Mouse (Mus musculus) embryonic facial prominence, embryonic 13.5 days (tissue): ENCODE measurements around the gene Galnt18. TPM values are rescaled to one million over a fixed set of nuclear protein-coding genes. Genes with fewer than 3 reads are reported as not detected.
A peak's percentile ranks its signal among the peaks of the same experiment; 100 is the strongest.

Experiments used
- ATAC-seq: fragments of 200-750 bp; cut with Nextera tagmentation; 2 replicates; pipeline ENCODE4 v1.8.0; 2017; ENCODE audit warnings: low read depth; ENCODE audit not compliant: insufficient number of reproducible peaks, insufficient read depth, low FRiP score, low TSS enrichment
- H3K27ac ChIP-seq: fragments of 300-500 bp; sonication (generic); 2 replicates; pipeline ENCODE4 v1.5.1; 2015; ENCODE audit warnings: moderate library complexity, mild to moderate bottlenecking, inconsistent platforms
- H3K27me3 ChIP-seq: fragments of 300-500 bp; sonication (generic); 2 replicates; pipeline ENCODE4 v1.6.1; 2015; ENCODE audit warnings: mild to moderate bottlenecking, inconsistent platforms
- H3K36me3 ChIP-seq: fragments of 300-500 bp; sonication (generic); 2 replicates; pipeline ENCODE4 v1.6.1; 2015; ENCODE audit warnings: mild to moderate bottlenecking, inconsistent platforms
- H3K4me1 ChIP-seq: fragments of 300-500 bp; sonication (generic); 2 replicates; pipeline ENCODE4 v1.6.1; 2015; ENCODE audit warnings: inconsistent platforms
- H3K4me2 ChIP-seq: fragments of 300-500 bp; sonication (generic); 2 replicates; pipeline ENCODE4 v1.6.1; 2015; ENCODE audit warnings: moderate library complexity, mild to moderate bottlenecking, inconsistent platforms
- H3K4me3 ChIP-seq: fragments of 300-500 bp; sonication (generic); 2 replicates; pipeline ENCODE4 v1.5.1; 2015; ENCODE audit warnings: mild to moderate bottlenecking, inconsistent platforms
- H3K9ac ChIP-seq: fragments of 300-500 bp; sonication (generic); 2 replicates; pipeline ENCODE4 v1.6.1; 2015; ENCODE audit warnings: mild to moderate bottlenecking, inconsistent platforms
- H3K9me3 ChIP-seq: fragments of 300-500 bp; sonication (generic); 2 replicates; pipeline ENCODE4 v1.6.1; 2016; ENCODE audit warnings: inconsistent platforms
- WGBS: fragments of 180-500 bp; shearing (Covaris S2); methylation state at CpG from one replicate; pipeline ENCODE4 v1.1.7; 2015; ENCODE audit warnings: mixed read lengths; 5-methylcytosine and 5-hydroxymethylcytosine counted together
- polyA plus RNA-seq: library from polyadenylated mRNA; unstranded; fragments of >200 nt; fragmentation: Nextera tagmentation; extraction: Ambion mirVana; gene quantifications from 2 replicates; pipeline ENCODE4 v1.2.1, GENCODE M21; 2015

Galnt18 gene
- polyA plus RNA-seq, 1 experiment from 2014 or later = 20.2 TPM

- no peak overlapping the region for H3K27ac ChIP-seq
- H3K9me3 ChIP-seq = no peaks in the 10 kb centered on the region
- 89% methylated on average over 8 of the region's 8 CpGs for WGBS
Measured at GRCm38 (mm10) chr7:111730346-111731269, 49.2 kb downstream of the Galnt18 start.

GRCm38 (mm10) chr7:111726928-111727327 is 52.8 kb downstream of the Galnt18 start:
- ATAC-seq = no peak
- WGBS = 43% methylated on average over 2 of the region's 2 CpGs
- no peaks in the 10 kb centered on the region for H3K9me3 ChIP-seq

More at GRCm38 (mm10) chr7:111730346-111731269, 49.2 kb downstream of the Galnt18 start:
- Histone ChIP-seq H3K36me3 (no peaks in the 10 kb centered on the region), H3K4me2 (no peak overlapping the region), H3K9ac (no peak overlapping the region), H3K27me3 (no peaks in the 10 kb centered on the region), H3K4me1 (no peaks in the 10 kb centered on the region), H3K4me3 (no peak overlapping the region)
- no peak for ATAC-seq

GRCm38 (mm10) chr7:111724730-111725129 is 55.0 kb downstream of the Galnt18 start:
- H3K36me3 ChIP-seq = no peaks in the 10 kb centered on the region

More at GRCm38 (mm10) chr7:111726928-111727327, 52.8 kb downstream of the Galnt18 start:
- H3K9ac ChIP-seq = no peak overlapping the region
- no peak overlapping the region for H3K4me3 ChIP-seq
- 0 out of 2 replicates have a peak, but pooled peaks cover under 1% of the 10 kb centered on the region for H3K4me1 ChIP-seq
- no peak overlapping the region for H3K4me2 ChIP-seq
- H3K36me3 ChIP-seq = no peaks in the 10 kb centered on the region
- no peaks in the 10 kb centered on the region for H3K27me3 ChIP-seq
- no peak overlapping the region for H3K27ac ChIP-seq

GRCm38 (mm10) chr7:111724004-111724403 is 55.8 kb downstream of the Galnt18 start:
- Histone ChIP-seq H3K36me3 (no peaks in the 10 kb centered on the region), H3K27me3 (no peaks in the 10 kb centered on the region), H3K4me3 (no peak overlapping the region), H3K4me1 (peaks cover 24% of the 10 kb centered on the region), H3K27ac (peak overlapping the region; percentile 48; the same call in 1 of the 2 replicates), H3K9ac (no peak overlapping the region), H3K9me3 (no peaks in the 10 kb centered on the region), H3K4me2 (0 out of 2 replicates have a peak overlapping the region, but pooled peaks have one; percentile 2)
- ATAC-seq = no peak
- WGBS = 75% methylated on average over 4 of the region's 4 CpGs

More at GRCm38 (mm10) chr7:111724730-111725129, 55.0 kb downstream of the Galnt18 start:
- 66% methylated on average over 7 of the region's 7 CpGs for WGBS
- Histone ChIP-seq H3K27ac (peak overlapping the region; percentile 48; the same call in 1 of the 2 replicates), H3K27me3 (no peaks in the 10 kb centered on the region), H3K4me3 (no peak overlapping the region), H3K4me1 (peaks cover 21% of the 10 kb centered on the region), H3K9ac (no peak overlapping the region), H3K9me3 (no peaks in the 10 kb centered on the region), H3K4me2 (no peak overlapping the region)
- no peak for ATAC-seq

- WGBS = 84% methylated on average over 5 of the region's 5 CpGs
Measured at GRCm38 (mm10) chr7:111721308-111721698, 58.5 kb downstream of the Galnt18 start.

GRCm38 (mm10) chr7:111720511-111721307 is 59.1 kb downstream of the Galnt18 start:
- Histone ChIP-seq H3K4me2 (no peak overlapping the region), H3K36me3 (no peaks in the 10 kb centered on the region), H3K9me3 (no peaks in the 10 kb centered on the region), H3K4me3 (no peak overlapping the region), H3K27ac (peak overlapping the region; percentile 77), H3K9ac (no peak overlapping the region), H3K27me3 (no peaks in the 10 kb centered on the region), H3K4me1 (peaks cover 32% of the 10 kb centered on the region)
- ATAC-seq = no peak
- 54% methylated on average over 8 of the region's 8 CpGs for WGBS

More at GRCm38 (mm10) chr7:111721308-111721698, 58.5 kb downstream of the Galnt18 start:
- H3K27me3 ChIP-seq = no peaks in the 10 kb centered on the region
- no peak overlapping the region for H3K4me2 ChIP-seq
- H3K9ac ChIP-seq = no peak overlapping the region
- H3K27ac ChIP-seq = peak overlapping the region; percentile 77; the same call in 1 of the 2 replicates
- no peak for ATAC-seq
- no peaks in the 10 kb centered on the region for H3K36me3 ChIP-seq
- no peaks in the 10 kb centered on the region for H3K9me3 ChIP-seq
- H3K4me3 ChIP-seq = no peak overlapping the region
- peaks cover 32% of the 10 kb centered on the region for H3K4me1 ChIP-seq

GRCm38 (mm10) chr7:111718900-111719299 is 60.9 kb downstream of the Galnt18 start:
- ATAC-seq = no peak
- WGBS = 68% methylated on average over 4 of the region's 4 CpGs
- Histone ChIP-seq H3K4me3 (no peak overlapping the region), H3K27me3 (no peaks in the 10 kb centered on the region), H3K36me3 (no peaks in the 10 kb centered on the region), H3K27ac (no peak overlapping the region), H3K4me2 (no peak overlapping the region), H3K9me3 (no peaks in the 10 kb centered on the region), H3K9ac (no peak overlapping the region), H3K4me1 (peaks cover 32% of the 10 kb centered on the region)

GRCm38 (mm10) chr7:111714639-111715360 is 65.0 kb downstream of the Galnt18 start:
- peaks cover 12% of the 10 kb centered on the region for H3K4me1 ChIP-seq

GRCm38 (mm10) chr7:111713828-111714600 is 65.8 kb downstream of the Galnt18 start:
- peaks cover 8% of the 10 kb centered on the region; the same call in 1 of the 2 replicates for H3K4me1 ChIP-seq
- ATAC-seq = no peak
- 68% methylated on average over 3 of the region's 3 CpGs for WGBS
- no peaks in the 10 kb centered on the region for H3K36me3 ChIP-seq
- no peak overlapping the region for H3K4me3 ChIP-seq
- H3K9ac ChIP-seq = no peak overlapping the region
- H3K9me3 ChIP-seq = no peaks in the 10 kb centered on the region
- H3K27me3 ChIP-seq = no peaks in the 10 kb centered on the region
- no peak overlapping the region for H3K4me2 ChIP-seq
- H3K27ac ChIP-seq = no peak overlapping the region

More at GRCm38 (mm10) chr7:111714639-111715360, 65.0 kb downstream of the Galnt18 start:
- Histone ChIP-seq H3K4me3 (no peak overlapping the region), H3K27me3 (no peaks in the 10 kb centered on the region), H3K9ac (no peak overlapping the region), H3K9me3 (no peaks in the 10 kb centered on the region), H3K36me3 (no peaks in the 10 kb centered on the region), H3K27ac (no peak overlapping the region), H3K4me2 (no peak overlapping the region)
- WGBS = 74% methylated on average over 5 of the region's 5 CpGs
- ATAC-seq = no peak

- Histone ChIP-seq H3K4me1 (peaks cover 5% of the 10 kb centered on the region; the same call in 1 of the 2 replicates), H3K27me3 (no peaks in the 10 kb centered on the region), H3K9ac (no peak overlapping the region), H3K4me3 (no peak overlapping the region), H3K36me3 (no peaks in the 10 kb centered on the region), H3K9me3 (no peaks in the 10 kb centered on the region), H3K27ac (no peak overlapping the region), H3K4me2 (no peak overlapping the region)
- WGBS = 79% methylated on average over 4 of the region's 4 CpGs
- ATAC-seq = no peak
Measured at GRCm38 (mm10) chr7:111712797-111713196, 67.0 kb downstream of the Galnt18 start.
